Mouse (Mus musculus) brain, adult 2 months (tissue): Measurements from ENCODE around the gene 3110082I17Rik.
A peak's percentile ranks its signal among the peaks of the same experiment; 100 is the strongest.

Experiments used
- DNase-seq: peaks from one replicate; pipeline ENCODE4 v3.0.0; 2011; ENCODE audit warnings: low read depth, low spot score

3110082I17Rik gene

GRCm38 (mm10) chr5:139453031-139453430 is 7.3 kb downstream of the 3110082I17Rik start:
- no peak for DNase-seq

- DNase-seq: no peak
These were observed 10.4 kb downstream of the 3110082I17Rik start for GRCm38 (mm10) chr5:139449926-139450325.

- peak; percentile 65 for DNase-seq
These were observed 11.1 kb downstream of the 3110082I17Rik start for GRCm38 (mm10) chr5:139449161-139449791.

GRCm38 (mm10) chr5:139448025-139448424 is 12.3 kb downstream of the 3110082I17Rik start:
- peak; percentile 61 for DNase-seq

- no peak for DNase-seq
These were observed 15.1 kb downstream of the 3110082I17Rik start for GRCm38 (mm10) chr5:139445258-139445657.

GRCm38 (mm10) chr5:139442962-139443361 is 17.4 kb downstream of the 3110082I17Rik start:
- DNase-seq: no peak

- DNase-seq: no peak
These were observed 17.9 kb downstream of the 3110082I17Rik start for GRCm38 (mm10) chr5:139442428-139442827.

- no peak for DNase-seq
These were observed 18.7 kb downstream of the 3110082I17Rik start for GRCm38 (mm10) chr5:139441726-139442018.

- DNase-seq: peak; percentile 66
These were observed 19.2 kb downstream of the 3110082I17Rik start for GRCm38 (mm10) chr5:139440926-139441725.

GRCm38 (mm10) chr5:139440451-139440850 is 19.9 kb downstream of the 3110082I17Rik start:
- DNase-seq: peak; percentile 52

GRCm38 (mm10) chr5:139438440-139438839 is 21.9 kb downstream of the 3110082I17Rik start:
- no peak for DNase-seq

- no peak for DNase-seq
These were observed 22.6 kb downstream of the 3110082I17Rik start for GRCm38 (mm10) chr5:139437769-139438168.

- DNase-seq: peak; percentile 93
These were observed 25.4 kb downstream of the 3110082I17Rik start for GRCm38 (mm10) chr5:139434940-139435339.

- no peak for DNase-seq
These were observed 26.3 kb downstream of the 3110082I17Rik start for GRCm38 (mm10) chr5:139433842-139434568.

- DNase-seq: no peak
These were observed 27.4 kb downstream of the 3110082I17Rik start for GRCm38 (mm10) chr5:139432747-139433508.

- no peak for DNase-seq
These were observed 28.0 kb downstream of the 3110082I17Rik start for GRCm38 (mm10) chr5:139432333-139432732.

- DNase-seq: peak; percentile 71
These were observed 30.4 kb downstream of the 3110082I17Rik start for GRCm38 (mm10) chr5:139429818-139430341.

GRCm38 (mm10) chr5:139427989-139428388 is 32.3 kb downstream of the 3110082I17Rik start:
- DNase-seq: no peak

- no peak for DNase-seq
These were observed 33.3 kb downstream of the 3110082I17Rik start for GRCm38 (mm10) chr5:139427001-139427400.

- peak; percentile 53 for DNase-seq
These were observed 35.1 kb downstream of the 3110082I17Rik start for GRCm38 (mm10) chr5:139425198-139425597.
